Mouse (Mus musculus): Measurements from ENCODE around the gene Gm5580. TPM values are rescaled to one million over a fixed set of nuclear protein-coding genes. Genes with fewer than 3 reads are reported as not detected.
"Not testable (repeated sequence)": the region's sequence is repeated elsewhere in the genome, so short reads cannot be mapped to it uniquely, and the experiment has no call there.

The Gm5580 gene
- not detected in 2 replicates for polyA plus RNA-seq (2012; ENCODE audit: insufficient read depth, insufficient read length, missing spikeins)

GRCm38 (mm10) chr6:116550841-116551240, at the start of gene Gm5580:
TSS of gene Gm5580 (plus strand) at chr6:116551141.
- H3K27ac ChIP-seq (replicated peaks; ENCODE audit: low read depth, low read length); H3K4me3 ChIP-seq (ENCODE audit: insufficient read depth, low read depth, low read length); H3K4me1 ChIP-seq (ENCODE audit: control insufficient read depth, insufficient read depth, insufficient read length, low read length): not testable (repeated sequence)

- H3K4me1 ChIP-seq (ENCODE audit: control insufficient read depth, insufficient read depth, insufficient read length, low read length); H3K27ac ChIP-seq (replicated peaks; ENCODE audit: low read depth, low read length); H3K4me3 ChIP-seq (ENCODE audit: insufficient read depth, low read depth, low read length): not testable (repeated sequence)
These were observed 44.5 kb upstream of the Gm5580 start, which contains the start of gene Olfr212 for GRCm38 (mm10) chr6:116506302-116507003. TSS of gene Olfr212 (plus strand) at chr6:116506516.

GRCm38 (mm10) chr6:116514832-116515231, 36.1 kb upstream of the Gm5580 start:
- Histone ChIP-seq H3K4me3 (ENCODE audit: insufficient read depth, low read depth, low read length) (no peak overlapping the region), H3K27ac (replicated peaks; ENCODE audit: low read depth, low read length) (no peak overlapping the region), H3K4me1 (ENCODE audit: control insufficient read depth, insufficient read depth, insufficient read length, low read length) (no peaks in the 10 kb centered on the region)

GRCm38 (mm10) chr6:116538156-116538555, 12.8 kb upstream of the Gm5580 start, which contains the start of gene Olfr213:
TSS of gene Olfr213 (plus strand) at chr6:116538456.
- no peaks in the 10 kb centered on the region for H3K4me1 ChIP-seq (ENCODE audit: control insufficient read depth, insufficient read depth, insufficient read length, low read length)
- H3K4me3 ChIP-seq (ENCODE audit: insufficient read depth, low read depth, low read length), result no peak within 1 kb of the TSS
- H3K27ac ChIP-seq (replicated peaks; ENCODE audit: low read depth, low read length), result no peak within 1 kb of the TSS

- Histone ChIP-seq H3K4me3 (ENCODE audit: insufficient read depth, low read depth, low read length) (no peak overlapping the region), H3K4me1 (ENCODE audit: control insufficient read depth, insufficient read depth, insufficient read length, low read length) (no peaks in the 10 kb centered on the region), H3K27ac (replicated peaks; ENCODE audit: low read depth, low read length) (no peak overlapping the region)
These were observed 8.4 kb upstream of the Gm5580 start for GRCm38 (mm10) chr6:116542500-116542899.

GRCm38 (mm10) chr6:116553935-116554334, 3.0 kb downstream of the Gm5580 start, which contains the start of gene Olfr214:
TSS of gene Olfr214 (plus strand) at chr6:116554235.
- Histone ChIP-seq H3K4me1 (ENCODE audit: control insufficient read depth, insufficient read depth, insufficient read length, low read length) (no peaks in the 10 kb centered on the region), H3K27ac (replicated peaks; ENCODE audit: low read depth, low read length) (no peak within 1 kb of the TSS), H3K4me3 (ENCODE audit: insufficient read depth, low read depth, low read length) (no peak within 1 kb of the TSS)

- H3K4me1 ChIP-seq (ENCODE audit: control insufficient read depth, insufficient read depth, insufficient read length, low read length), result no peaks in the 10 kb centered on the region
- no peak overlapping the region for H3K4me3 ChIP-seq (ENCODE audit: insufficient read depth, low read depth, low read length)
- no peak overlapping the region for H3K27ac ChIP-seq (replicated peaks; ENCODE audit: low read depth, low read length)
These were observed 4.0 kb downstream of the Gm5580 start for GRCm38 (mm10) chr6:116554952-116555351.

GRCm38 (mm10) chr6:116569834-116570233, 18.9 kb downstream of the Gm5580 start:
- no peak overlapping the region for H3K27ac ChIP-seq (replicated peaks; ENCODE audit: low read depth, low read length)
- no peaks in the 10 kb centered on the region for H3K4me1 ChIP-seq (ENCODE audit: control insufficient read depth, insufficient read depth, insufficient read length, low read length)

GRCm38 (mm10) chr6:116584095-116584494, 33.2 kb downstream of the Gm5580 start, which contains the start of gene Olfr215:
TSS of gene Olfr215 (minus strand) at chr6:116584195.
- Histone ChIP-seq H3K27ac (replicated peaks; ENCODE audit: low read depth, low read length) (no peak within 1 kb of the TSS), H3K4me1 (ENCODE audit: control insufficient read depth, insufficient read depth, insufficient read length, low read length) (no peaks in the 10 kb centered on the region), H3K4me3 (ENCODE audit: insufficient read depth, low read depth, low read length) (no peak within 1 kb of the TSS)

More at GRCm38 (mm10) chr6:116569834-116570233, 18.9 kb downstream of the Gm5580 start:
- H3K4me3 ChIP-seq (ENCODE audit: insufficient read depth, low read depth, low read length), result no peak overlapping the region

GRCm38 (mm10) chr6:116600969-116601368, 50.0 kb downstream of the Gm5580 start:
- not testable (repeated sequence) for H3K4me3 ChIP-seq (ENCODE audit: insufficient read depth, low read depth, low read length); H3K27ac ChIP-seq (replicated peaks; ENCODE audit: low read depth, low read length); H3K4me1 ChIP-seq (ENCODE audit: control insufficient read depth, insufficient read depth, insufficient read length, low read length)

Other genes starting within 250 kb of the Gm5580 start
- gene March8, start 213.1 kb upstream of the Gm5580 start, polyA plus RNA-seq (2012; ENCODE audit: insufficient read depth, insufficient read length, missing spikeins), result 22.2 and 33.3 TPM in 2 replicates
- 1.3 and 2.8 TPM in 2 replicates for gene Alox5, start 90.0 kb upstream of the Gm5580 start, polyA plus RNA-seq (2012; ENCODE audit: insufficient read depth, insufficient read length, missing spikeins)
- gene Olfr211, start 62.0 kb upstream of the Gm5580 start, polyA plus RNA-seq (2012; ENCODE audit: insufficient read depth, insufficient read length, missing spikeins), result not detected in 2 replicates
- gene Olfr212, start 44.6 kb upstream of the Gm5580 start, polyA plus RNA-seq (2012; ENCODE audit: insufficient read depth, insufficient read length, missing spikeins), result not detected in 2 replicates
- gene Olfr213, start 12.7 kb upstream of the Gm5580 start, polyA plus RNA-seq (2012; ENCODE audit: insufficient read depth, insufficient read length, missing spikeins), result not detected in 2 replicates
- gene Olfr214, start 3.1 kb downstream of the Gm5580 start, polyA plus RNA-seq (2012; ENCODE audit: insufficient read depth, insufficient read length, missing spikeins), result not detected in 2 replicates
- not detected in 2 replicates for gene Olfr215, start 33.1 kb downstream of the Gm5580 start, polyA plus RNA-seq (2012; ENCODE audit: insufficient read depth, insufficient read length, missing spikeins)
- gene Zfp422, start 77.9 kb downstream of the Gm5580 start, polyA plus RNA-seq (2012; ENCODE audit: insufficient read depth, insufficient read length, missing spikeins), result 10.3 and 10.9 TPM in 2 replicates
- gene Depp1, start 99.5 kb downstream of the Gm5580 start, polyA plus RNA-seq (2012; ENCODE audit: insufficient read depth, insufficient read length, missing spikeins), result 39.6 and 45.2 TPM in 2 replicates
- 3.6 and 4.2 TPM in 2 replicates for gene Rassf4, start 122.8 kb downstream of the Gm5580 start, polyA plus RNA-seq (2012; ENCODE audit: insufficient read depth, insufficient read length, missing spikeins)
- not detected in 2 replicates for gene Tmem72, start 165.8 kb downstream of the Gm5580 start, polyA plus RNA-seq (2012; ENCODE audit: insufficient read depth, insufficient read length, missing spikeins)

All from brown adipose tissue, adult 24 weeks (tissue).